Mouse (Mus musculus) kidney, embryonic 16.5 days (tissue): ENCODE results near the gene B4galnt2. TPM values are rescaled to one million over a fixed set of nuclear protein-coding genes. Genes with fewer than 3 reads are reported as not detected.

Experiments used
- ATAC-seq: fragments of 200-750 bp; cut with Nextera tagmentation; 2 replicates; pipeline ENCODE4 v1.8.0; 2017; ENCODE audit warnings: moderate TSS enrichment; ENCODE audit not compliant: low FRiP score, low TSS enrichment
- H3K27ac ChIP-seq: fragments of 300-500 bp; sonication (generic); 2 replicates; pipeline ENCODE4 v1.5.1; 2014; ENCODE audit warnings: low read length
- H3K27me3 ChIP-seq: fragments of 300-500 bp; sonication (generic); 2 replicates; pipeline ENCODE4 v1.6.1; 2014; ENCODE audit warnings: low read length, control low read depth, mixed read lengths; ENCODE audit not compliant: insufficient read depth
- H3K36me3 ChIP-seq: fragments of 300-500 bp; sonication (generic); 2 replicates; pipeline ENCODE4 v1.6.1; 2014; ENCODE audit warnings: low read length, control low read depth, mixed read lengths; ENCODE audit not compliant: insufficient read depth
- H3K4me1 ChIP-seq: fragments of 300-500 bp; sonication (generic); 2 replicates; pipeline ENCODE4 v1.6.1; 2014; ENCODE audit warnings: low read length, control low read depth, mixed read lengths; ENCODE audit not compliant: insufficient read depth
- H3K4me2 ChIP-seq: fragments of 300-500 bp; sonication (generic); replicated peaks from 2 replicates; pipeline ENCODE4 v1.6.1; 2014; ENCODE audit warnings: low read depth, low read length
- H3K4me3 ChIP-seq: fragments of 300-500 bp; sonication (generic); 2 replicates; pipeline ENCODE4 v1.5.1; 2014; ENCODE audit warnings: mild to moderate bottlenecking, low read length
- H3K9ac ChIP-seq: fragments of 300-500 bp; sonication (generic); replicated peaks from 2 replicates; pipeline ENCODE4 v1.6.1; 2014; ENCODE audit warnings: low read length
- H3K9me3 ChIP-seq: fragments of 300-500 bp; sonication (generic); 2 replicates; pipeline ENCODE4 v1.6.1; 2016; ENCODE audit warnings: low read length, control low read depth
- WGBS: fragments of 180-500 bp; shearing (Covaris S2); extraction: QIAGEN DNeasy Blood & Tissue Kit; methylation state at CpG from one replicate; pipeline ENCODE4 v1.1.7; 2014; 5-methylcytosine and 5-hydroxymethylcytosine counted together
- polyA plus RNA-seq: library from polyadenylated mRNA; unstranded; fragments of >200 nt; fragmentation: Nextera tagmentation; extraction: Ambion mirVana; gene quantifications from 2 replicates; pipeline ENCODE4 v1.2.1, GENCODE M21; 2015

Gene B4galnt2
- polyA plus RNA-seq, 1 experiment from 2014 or later = 1.4 TPM

DNA sequence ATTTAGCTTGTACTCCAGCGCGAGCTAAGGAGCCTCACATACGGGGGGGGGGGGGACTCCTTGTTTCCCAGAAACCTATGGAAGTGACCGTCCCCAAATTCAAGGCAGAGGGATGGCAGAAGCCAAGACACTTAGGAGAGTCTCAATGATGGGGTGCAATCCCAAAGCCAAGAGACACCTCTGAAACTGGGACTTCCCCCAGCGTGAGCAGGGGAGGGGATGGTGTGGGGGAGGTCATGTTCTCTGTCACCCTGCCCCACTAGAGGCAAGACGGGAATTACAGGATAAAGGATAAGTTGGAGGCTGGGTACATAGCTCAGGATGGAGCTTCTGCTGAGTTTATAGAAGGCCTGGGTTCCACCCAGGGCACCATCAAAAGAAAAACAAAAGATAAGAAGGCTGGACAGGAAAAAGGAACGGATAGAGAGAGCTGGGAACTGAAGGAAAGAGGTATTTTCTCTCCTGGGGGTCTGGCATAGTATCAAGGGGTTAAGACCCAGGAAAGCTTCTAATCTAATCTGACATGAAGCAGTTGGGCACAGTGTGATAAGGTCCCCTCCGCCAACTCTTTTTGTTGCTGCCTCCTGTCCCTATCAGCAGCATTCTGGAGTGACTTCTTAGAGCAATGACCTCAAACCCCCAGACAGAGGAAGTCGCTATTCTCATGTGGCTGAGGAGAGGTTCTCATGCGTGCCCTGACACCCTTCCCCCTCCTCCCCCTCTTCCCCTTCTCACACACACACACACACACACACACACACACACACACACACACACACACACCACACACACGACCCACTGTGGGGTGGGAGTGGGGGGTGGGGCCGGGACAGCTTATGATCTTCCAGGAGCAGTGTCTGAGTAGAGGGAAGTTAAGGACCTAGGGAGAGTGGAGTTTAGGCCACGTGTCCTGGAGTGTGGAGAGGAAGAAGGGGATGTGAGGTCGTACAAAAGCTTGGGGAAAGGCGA, 79.7 kb downstream of the B4galnt2 start:
- H3K4me2 ChIP-seq = no peak overlapping the region
- peaks cover 59% of the 10 kb centered on the region for H3K27me3 ChIP-seq
- H3K4me1 ChIP-seq = peaks cover 57% of the 10 kb centered on the region
- no peaks in the 10 kb centered on the region for H3K36me3 ChIP-seq
- H3K9me3 ChIP-seq = no peaks in the 10 kb centered on the region
- no peak for ATAC-seq
- no peak overlapping the region for H3K9ac ChIP-seq
- no peak overlapping the region for H3K4me3 ChIP-seq
- WGBS = 20% methylated on average over 15 of the region's 15 CpGs
- H3K27ac ChIP-seq = peak overlapping the region; percentile 9; the same call in 1 of the 2 replicates

DNA sequence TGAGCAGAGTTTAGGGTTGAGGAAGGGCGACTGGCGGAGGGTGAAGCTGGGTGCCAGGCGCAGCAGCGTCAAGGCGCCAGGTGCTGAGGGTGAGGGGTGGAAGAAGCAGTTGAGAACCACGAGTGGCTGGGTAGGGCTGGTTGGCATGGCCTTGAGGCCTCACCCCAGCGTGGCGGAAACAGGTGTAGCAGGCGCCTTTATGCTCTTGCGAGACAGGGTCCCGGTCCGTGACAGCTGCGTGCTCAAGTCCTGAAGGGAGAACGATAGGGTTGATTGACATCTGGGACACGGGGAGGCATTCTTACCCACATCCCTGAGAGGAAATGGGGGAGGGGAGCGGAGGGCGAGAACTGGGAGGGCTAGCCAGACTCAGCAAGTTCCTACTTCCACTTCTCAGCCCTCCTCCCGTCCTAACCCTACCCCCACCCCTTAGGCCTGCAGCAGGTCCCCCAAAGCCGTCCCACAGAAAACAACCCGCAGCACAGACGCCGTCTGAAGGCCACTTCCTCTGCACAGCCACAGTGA, 80.5 kb downstream of the B4galnt2 start:
- no peak overlapping the region for H3K9ac ChIP-seq
- no peak for ATAC-seq
- H3K4me2 ChIP-seq = no peak overlapping the region
- no peak overlapping the region for H3K27ac ChIP-seq
- peaks cover 57% of the 10 kb centered on the region for H3K4me1 ChIP-seq
- H3K36me3 ChIP-seq = no peaks in the 10 kb centered on the region
- H3K9me3 ChIP-seq = no peaks in the 10 kb centered on the region
- H3K27me3 ChIP-seq = peaks cover 67% of the 10 kb centered on the region
- no peak overlapping the region for H3K4me3 ChIP-seq
- 5% methylated on average over 22 of the region's 22 CpGs for WGBS

DNA sequence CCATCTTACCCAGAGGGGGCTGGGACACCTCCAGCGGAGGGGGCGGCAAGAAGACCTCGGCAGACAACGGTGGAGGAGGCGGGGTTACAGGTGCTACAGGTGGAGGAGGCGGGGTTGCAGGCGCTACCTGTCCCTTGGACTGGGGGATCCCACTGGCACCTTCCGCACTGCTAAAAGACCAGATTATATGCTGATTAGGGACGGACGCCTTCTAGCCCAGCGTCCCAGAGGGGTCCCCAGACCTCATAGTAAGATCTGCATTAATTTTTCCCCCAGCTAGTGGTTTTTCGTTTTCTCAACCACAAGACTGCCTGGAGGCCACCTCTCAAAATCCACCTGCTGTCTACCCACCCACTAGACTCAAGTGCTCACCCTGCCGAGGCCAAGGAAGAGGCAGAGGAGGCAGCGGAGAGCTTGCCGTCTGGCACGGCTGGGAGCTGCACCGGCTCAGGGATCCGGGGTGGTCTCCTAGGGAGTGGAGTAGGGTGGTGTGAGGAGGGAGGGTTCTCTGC, 81.0 kb downstream of the B4galnt2 start:
- H3K9me3 ChIP-seq = no peaks in the 10 kb centered on the region
- H3K4me3 ChIP-seq = no peak overlapping the region
- peaks cover 72% of the 10 kb centered on the region for H3K27me3 ChIP-seq
- no peak for ATAC-seq
- WGBS = 18% methylated on average over 18 of the region's 18 CpGs
- no peak overlapping the region for H3K9ac ChIP-seq
- H3K27ac ChIP-seq = no peak overlapping the region
- peaks cover 56% of the 10 kb centered on the region for H3K4me1 ChIP-seq
- no peaks in the 10 kb centered on the region for H3K36me3 ChIP-seq
- no peak overlapping the region for H3K4me2 ChIP-seq

GRCm38 (mm10) chr11:95833006-95833570, 81.6 kb downstream of the B4galnt2 start:
- no peak overlapping the region for H3K4me3 ChIP-seq
- H3K36me3 ChIP-seq = no peaks in the 10 kb centered on the region
- no peak for ATAC-seq
- H3K27ac ChIP-seq = no peak overlapping the region
- H3K9ac ChIP-seq = no peak overlapping the region
- H3K27me3 ChIP-seq = peaks cover 78% of the 10 kb centered on the region
- H3K4me2 ChIP-seq = no peak overlapping the region
- WGBS = 26% methylated on average over 8 of the region's 8 CpGs
- peaks cover 54% of the 10 kb centered on the region for H3K4me1 ChIP-seq
- H3K9me3 ChIP-seq = no peaks in the 10 kb centered on the region

DNA sequence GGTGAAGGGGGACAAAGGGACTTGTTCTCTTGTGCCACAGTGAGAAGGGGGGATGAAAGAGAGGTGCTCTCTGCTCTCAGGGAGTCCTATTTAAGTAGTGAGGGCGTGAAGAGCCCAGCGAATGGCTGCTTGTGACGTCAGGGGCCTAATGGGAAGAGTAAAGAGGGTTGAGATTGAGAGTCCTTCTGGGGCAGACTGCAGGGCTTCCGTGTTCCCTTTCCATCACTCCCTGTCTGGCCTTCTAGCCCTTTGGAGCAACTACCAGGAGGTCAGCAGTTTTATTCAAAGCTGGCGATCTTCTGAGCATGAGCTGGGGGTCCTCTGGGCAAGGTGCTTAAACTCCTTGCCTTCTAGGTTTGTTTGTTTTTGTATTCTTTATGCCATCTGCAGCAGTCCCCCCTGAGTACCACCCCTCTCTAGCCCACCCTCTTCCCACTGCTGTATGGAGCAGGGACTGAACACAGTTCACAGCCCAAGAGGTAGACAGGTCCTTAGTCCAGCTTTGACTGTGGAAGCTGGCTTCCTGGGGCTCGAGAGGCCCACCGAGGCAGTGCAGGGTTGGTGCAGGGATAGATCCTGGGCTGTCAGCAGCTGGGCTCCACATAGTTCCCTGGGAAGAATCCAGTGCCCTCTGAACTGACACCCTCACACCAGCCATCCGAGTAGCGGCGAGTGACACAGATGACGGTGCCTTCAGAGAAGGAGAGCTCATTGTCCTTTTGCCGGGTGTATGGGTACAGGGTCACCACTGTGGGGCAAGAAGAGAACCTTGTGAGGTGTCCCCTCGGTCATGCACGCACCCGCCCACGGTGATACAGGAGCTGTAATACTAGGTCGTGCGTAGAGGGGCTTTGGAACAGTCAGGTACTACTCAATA, 82.3 kb downstream of the B4galnt2 start:
- Histone ChIP-seq H3K4me1 (peaks cover 52% of the 10 kb centered on the region), H3K9ac (no peak overlapping the region), H3K27ac (no peak overlapping the region), H3K4me2 (no peak overlapping the region), H3K36me3 (no peaks in the 10 kb centered on the region), H3K4me3 (no peak overlapping the region), H3K9me3 (no peaks in the 10 kb centered on the region), H3K27me3 (peaks cover 81% of the 10 kb centered on the region)
- ATAC-seq = no peak
- WGBS = 47% methylated on average over 18 of the region's 18 CpGs

DNA sequence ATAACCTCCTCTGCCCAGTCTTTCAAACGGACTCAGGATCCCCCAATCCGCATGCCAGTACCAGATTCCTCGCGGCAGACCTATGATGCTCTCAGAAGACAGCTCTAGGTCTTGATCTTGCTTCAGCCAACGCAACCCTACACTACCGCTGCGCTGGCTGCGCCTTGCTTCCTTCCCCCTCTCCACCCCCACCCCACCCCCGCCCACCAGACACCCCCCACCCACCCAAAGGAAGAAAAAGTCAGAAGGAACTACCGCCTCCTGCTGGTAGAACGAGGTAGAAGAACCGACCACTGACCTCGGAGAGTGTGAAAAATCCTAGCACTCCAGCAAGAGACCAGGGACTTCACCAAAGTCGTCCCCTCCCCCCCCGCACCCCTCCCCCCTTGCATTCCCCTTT, 83.0 kb downstream of the B4galnt2 start:
- Histone ChIP-seq H3K9me3 (no peaks in the 10 kb centered on the region), H3K9ac (no peak overlapping the region), H3K4me2 (peak overlapping the region; percentile 47), H3K27ac (no peak overlapping the region), H3K4me3 (peak overlapping the region; percentile 34), H3K4me1 (peaks cover 47% of the 10 kb centered on the region), H3K36me3 (no peaks in the 10 kb centered on the region), H3K27me3 (peaks cover 87% of the 10 kb centered on the region)
- no peak for ATAC-seq
- WGBS = 5% methylated on average over 13 of the region's 15 CpGs

GRCm38 (mm10) chr11:95831276-95831619, 83.4 kb downstream of the B4galnt2 start:
- H3K9ac ChIP-seq = no peak overlapping the region
- H3K27ac ChIP-seq = no peak overlapping the region
- WGBS = 6% methylated on average over 10 of the region's 10 CpGs
- ATAC-seq = no peak
- no peaks in the 10 kb centered on the region for H3K9me3 ChIP-seq
- peak overlapping the region; percentile 34 for H3K4me3 ChIP-seq
- H3K4me2 ChIP-seq = peak overlapping the region; percentile 47
- H3K27me3 ChIP-seq = peaks cover 89% of the 10 kb centered on the region
- H3K36me3 ChIP-seq = no peaks in the 10 kb centered on the region
- peaks cover 43% of the 10 kb centered on the region for H3K4me1 ChIP-seq

DNA sequence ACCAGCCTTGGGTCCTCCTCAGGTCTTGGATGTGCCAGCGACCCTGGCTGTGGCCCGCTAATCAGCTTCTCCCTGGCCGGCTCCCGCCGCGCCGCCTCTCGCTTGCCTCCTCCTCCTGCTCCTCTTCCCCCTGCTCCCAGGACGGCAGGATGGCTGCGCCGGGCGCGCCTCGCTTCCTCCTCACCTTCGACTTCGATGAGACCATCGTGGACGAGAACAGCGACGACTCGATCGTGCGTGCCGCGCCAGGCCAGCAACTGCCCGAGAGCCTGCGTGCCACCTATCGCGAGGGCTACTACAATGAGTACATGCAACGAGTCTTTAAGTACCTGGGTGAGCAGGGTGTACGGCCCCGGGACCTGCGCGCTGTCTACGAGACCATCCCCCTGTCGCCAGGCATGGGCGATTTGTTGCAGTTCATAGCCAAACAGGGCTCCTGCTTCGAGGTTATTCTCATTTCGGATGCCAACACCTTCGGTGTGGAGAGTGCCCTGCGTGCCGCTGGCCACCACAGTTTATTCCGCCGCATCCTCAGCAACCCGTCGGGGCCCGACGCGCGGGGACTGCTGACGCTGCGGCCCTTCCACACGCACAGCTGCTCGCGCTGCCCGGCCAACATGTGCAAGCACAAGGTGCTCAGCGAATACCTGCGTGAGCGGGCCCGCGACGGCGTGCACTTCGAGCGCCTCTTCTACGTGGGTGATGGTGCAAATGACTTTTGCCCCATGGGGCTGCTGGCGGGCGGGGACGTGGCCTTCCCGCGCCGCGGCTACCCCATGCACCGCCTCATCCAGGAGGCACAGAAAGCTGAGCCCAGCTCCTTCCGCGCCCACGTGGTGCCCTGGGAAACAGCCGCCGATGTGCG, 84.0 kb downstream of the B4galnt2 start:
- Histone ChIP-seq H3K9me3 (no peaks in the 10 kb centered on the region), H3K4me1 (peaks cover 37% of the 10 kb centered on the region), H3K36me3 (no peaks in the 10 kb centered on the region), H3K27me3 (peaks cover 84% of the 10 kb centered on the region), H3K27ac (no peak overlapping the region), H3K9ac (peak overlapping the region; percentile 27; the same call in 1 of the 2 replicates), H3K4me2 (peak overlapping the region; percentile 47), H3K4me3 (peak overlapping the region; percentile 34)
- no peak for ATAC-seq
- 2% methylated on average over 80 of the region's 80 CpGs for whole genome bisulfite sequencing
